ENCODE assay signal across 9 mouse cellular contexts in genomic region chr2:31769115-31769514, GRCm38 (mm10). TPM values are rescaled to one million over a fixed set of nuclear protein-coding genes. Genes with fewer than 3 reads are reported as not detected.
DNase-seq lines count a peak whose midpoint lies in the region; ATAC-seq lines count a peak whose summit lies in the region.
"Had no signal": no experiment of that assay in that cellular context is flagged by ENCODE, and none has a peak within 500 bp of the region (broad histone marks: within the 10 kb centered on the region; RNA-seq: fewer than 3 reads in every experiment).

No protein-coding gene starts in this region.

- no peak overlapping the region for H3K4me2 ChIP-seq in neural tube, embryonic 11.5 days (ENCODE audit: low read depth)
- H3K4me2 ChIP-seq in liver, embryonic 16.5 days (ENCODE audit: low read depth, low read length), result 0 out of 2 replicates have a peak overlapping the region, but pooled peaks have one; percentile 5
- peak overlapping the region; percentile 33; the same call in 1 of the 2 replicates for H3K4me2 ChIP-seq in stomach, embryonic 15.5 days

- peak; percentile 33 to 71 for DNase-seq in adrenal gland, adult (ENCODE audit: inconsistent age in 2 of 2, low spot score in 1 of 2)
- DNase-seq in adrenal gland, adult 18-20 months (ENCODE audit: low spot score in 2 of 2), result no peak
- DNase-seq in neural tube, embryonic 11.5 days (ENCODE audit: low spot score), result no peak
- no peak for DNase-seq in neural tube, embryonic 10.5 days (ENCODE audit: extremely low spot score, low spot score)
- DNase-seq in left cerebral cortex, postnatal 25 days (ENCODE audit: low spot score in 2 of 2), result no peak
- no peak for DNase-seq in right cerebral cortex, postnatal 4 days

- no peaks in the 10 kb centered on the region for H3K36me3 ChIP-seq in neural tube, embryonic 11.5 days (ENCODE audit: control insufficient read depth, insufficient read depth, low read length)
- no peaks in the 10 kb centered on the region for H3K36me3 ChIP-seq in liver, embryonic 16.5 days (ENCODE audit: control insufficient read depth, insufficient read depth)
- 0 out of 2 replicates have a peak, but pooled peaks cover under 1% of the 10 kb centered on the region for H3K36me3 ChIP-seq in stomach, embryonic 15.5 days

- H3K4me1 ChIP-seq in neural tube, embryonic 11.5 days (ENCODE audit: control insufficient read depth, insufficient read depth, low read length), result peaks cover 30% of the 10 kb centered on the region
- peaks cover 31% of the 10 kb centered on the region for H3K4me1 ChIP-seq in liver, embryonic 16.5 days (ENCODE audit: control insufficient read depth, low read depth, low read length)
- H3K4me1 ChIP-seq in stomach, embryonic 15.5 days, result peaks cover 55% of the 10 kb centered on the region

- peak overlapping the region; percentile 3; the same call in 1 of the 2 replicates for H3K27ac ChIP-seq in neural tube, embryonic 11.5 days (ENCODE audit: low read depth, low read length)
- peak overlapping the region; percentile 56; the same call in 1 of the 2 replicates for H3K27ac ChIP-seq in liver, embryonic 16.5 days (ENCODE audit: low read length)
- H3K27ac ChIP-seq in stomach, embryonic 15.5 days, result peak overlapping the region; percentile 84

- no peak overlapping the region for H3K4me3 ChIP-seq in neural tube, embryonic 11.5 days (ENCODE audit: low read depth, low read length)
- H3K4me3 ChIP-seq in liver, embryonic 16.5 days (ENCODE audit: low read depth, low read length), result no peak overlapping the region
- no peak overlapping the region for H3K4me3 ChIP-seq in stomach, embryonic 15.5 days (replicated peaks)

- no peak for ATAC-seq in neural tube, embryonic 11.5 days (ENCODE audit: insufficient read depth, low FRiP score, low TSS enrichment)
- ATAC-seq in liver, embryonic 16.5 days (ENCODE audit: low read depth), result no peak
- ATAC-seq in stomach, embryonic 15.5 days (ENCODE audit: insufficient read depth, low FRiP score, low read depth), result no peak

- 44% methylated on average over 4 of the region's 4 CpGs for WGBS in neural tube, embryonic 11.5 days
- WGBS in liver, embryonic 16.5 days (ENCODE audit: insufficient replicate concordance), result 23% methylated on average over 4 of the region's 4 CpGs
- 37% methylated on average over 4 of the region's 4 CpGs for WGBS in stomach, embryonic 15.5 days

- H3K9ac ChIP-seq in neural tube, embryonic 11.5 days (ENCODE audit: low read length), result no peak overlapping the region
- 0 out of 2 replicates have a peak overlapping the region, but pooled peaks have one; percentile 14 for H3K9ac ChIP-seq in liver, embryonic 16.5 days (ENCODE audit: low read depth, low read length)
- H3K9ac ChIP-seq in stomach, embryonic 15.5 days, result no peak overlapping the region

- H3K9me3 ChIP-seq in neural tube, embryonic 11.5 days (ENCODE audit: control insufficient read depth, low read length), result no peaks in the 10 kb centered on the region
- no peaks in the 10 kb centered on the region for H3K9me3 ChIP-seq in liver, embryonic 16.5 days (replicated peaks; ENCODE audit: control insufficient read depth, low read length)
- no peaks in the 10 kb centered on the region for H3K9me3 ChIP-seq in stomach, embryonic 15.5 days

- intact Hi-C loops in left cerebral cortex, postnatal 25 days (cut with DNase I), result loop anchor here (5.0 kb wide), 1 partner anchor 42 kb away; no protein-coding TSS in a partner anchor

- no peaks in the 10 kb centered on the region for H3K27me3 ChIP-seq in neural tube, embryonic 11.5 days (ENCODE audit: control insufficient read depth, insufficient read depth, low read length)
- H3K27me3 ChIP-seq in liver, embryonic 16.5 days (ENCODE audit: control insufficient read depth, insufficient read depth, low read depth, low read length), result no peaks in the 10 kb centered on the region
- no peaks in the 10 kb centered on the region for H3K27me3 ChIP-seq in stomach, embryonic 15.5 days (replicated peaks)

RNA-seq across cellular contexts. Expression of gene Qrfp, which starts 41.3 kb away (rescaled TPM):
- not detected for total RNA-seq in adrenal gland, adult 18-20 months (2021)
- 0.09 and 0.31 TPM in 2 replicates for polyA plus RNA-seq in neural tube, embryonic 11.5 days (2014; fragmentation: Nextera tagmentation; extraction: Ambion mirVana)
- polyA plus RNA-seq in liver, embryonic 16.5 days (2015; fragmentation: Nextera tagmentation; extraction: Ambion mirVana), result 0.05 and 0.07 TPM in 2 replicates
- 0.05 and 0.09 TPM in 2 replicates for polyA plus RNA-seq in stomach, embryonic 15.5 days (2015; fragmentation: Nextera tagmentation; extraction: Ambion mirVana)
- not detected for total RNA-seq in left cerebral cortex, postnatal 25 days (2021)
- total RNA-seq: layer of hippocampus, postnatal 14 days had no signal

Comparison
In these comparisons a context has a peak if more than half of its experiments do, and no peak if none do; other contexts are left out.
1. DNase-seq: peak in adrenal gland, adult (2 of 2); none in adrenal gland, adult 18-20 months (0 of 2), neural tube, embryonic 11.5 days (single experiment), neural tube, embryonic 10.5 days (single experiment), left cerebral cortex, postnatal 25 days (0 of 2) and right cerebral cortex, postnatal 4 days (single experiment).
2. H3K27ac ChIP-seq: peak in every context shown above with its lines; median percentile 84 in stomach, embryonic 15.5 days; 56 in liver, embryonic 16.5 days; 3 in neural tube, embryonic 11.5 days.